Mouse (Mus musculus) urinary bladder, postnatal 14 days (tissue): ENCODE measurements around the gene Rasgef1c.

Source experiments
- DNase-seq: peaks from one replicate; pipeline ENCODE4 v3.0.0; 2021; ENCODE audit warnings: low spot score

Gene Rasgef1c

DNA sequence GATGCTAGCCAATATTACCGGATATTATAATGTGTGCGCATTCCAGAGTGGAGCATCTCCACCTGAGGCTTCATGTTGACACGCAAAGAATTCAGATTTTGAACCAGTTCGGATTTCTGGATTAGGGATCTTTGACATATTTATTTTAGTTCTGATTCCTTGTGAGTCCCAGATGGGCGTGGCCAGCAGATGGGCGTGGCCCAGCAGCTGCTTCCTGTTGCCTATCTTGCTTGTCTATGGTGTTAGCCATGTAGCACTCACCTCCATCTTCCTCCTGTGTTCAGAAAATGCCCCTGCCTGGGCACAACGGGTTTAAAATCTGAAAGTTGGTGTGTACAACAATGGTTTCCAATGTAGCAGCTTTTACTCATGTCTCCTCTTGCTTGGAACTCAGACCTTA, 24.5 kb downstream of the Rasgef1c start:
- DNase-seq, result no peak

DNA sequence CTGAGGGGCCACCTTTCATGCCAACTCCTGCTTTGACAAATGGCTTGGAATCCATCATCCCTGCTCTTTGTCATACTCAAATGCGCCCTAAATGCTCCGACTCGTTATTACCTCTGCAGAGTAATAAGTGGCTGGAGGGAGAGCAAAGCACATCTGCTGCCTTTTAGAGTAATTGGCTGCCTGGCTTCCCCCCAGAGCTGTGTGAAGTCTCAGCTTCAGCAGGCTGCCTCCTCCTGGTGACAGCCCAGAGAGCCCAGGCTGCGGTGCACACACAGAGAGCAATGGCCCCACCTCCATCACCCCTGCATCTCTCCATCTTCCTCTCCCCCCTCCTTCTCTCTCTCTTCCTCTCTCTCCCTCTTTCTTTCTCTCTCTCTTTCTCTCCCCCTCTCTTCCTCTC, 25.5 kb downstream of the Rasgef1c start:
- no peak for DNase-seq

DNA sequence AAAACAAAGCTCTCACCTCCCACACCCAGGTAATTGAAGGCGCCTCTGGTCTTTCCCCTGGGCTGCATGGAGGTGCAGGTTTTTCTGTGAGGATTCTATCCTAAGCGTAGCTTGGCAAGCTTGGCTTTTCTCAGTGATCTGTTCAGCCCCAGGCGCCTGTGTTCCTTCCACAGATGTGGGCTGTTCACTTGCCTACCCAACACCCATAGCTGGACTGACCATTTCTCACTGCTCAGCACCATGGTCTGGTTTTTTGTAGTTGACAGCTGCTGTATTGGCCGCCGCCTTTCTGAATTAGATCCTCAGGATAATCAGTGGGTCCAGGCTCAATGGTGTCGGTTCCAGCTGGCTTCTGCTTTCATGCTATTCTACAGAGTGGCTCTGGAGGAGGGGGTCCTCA, 26.0 kb downstream of the Rasgef1c start:
- no peak for DNase-seq

DNA sequence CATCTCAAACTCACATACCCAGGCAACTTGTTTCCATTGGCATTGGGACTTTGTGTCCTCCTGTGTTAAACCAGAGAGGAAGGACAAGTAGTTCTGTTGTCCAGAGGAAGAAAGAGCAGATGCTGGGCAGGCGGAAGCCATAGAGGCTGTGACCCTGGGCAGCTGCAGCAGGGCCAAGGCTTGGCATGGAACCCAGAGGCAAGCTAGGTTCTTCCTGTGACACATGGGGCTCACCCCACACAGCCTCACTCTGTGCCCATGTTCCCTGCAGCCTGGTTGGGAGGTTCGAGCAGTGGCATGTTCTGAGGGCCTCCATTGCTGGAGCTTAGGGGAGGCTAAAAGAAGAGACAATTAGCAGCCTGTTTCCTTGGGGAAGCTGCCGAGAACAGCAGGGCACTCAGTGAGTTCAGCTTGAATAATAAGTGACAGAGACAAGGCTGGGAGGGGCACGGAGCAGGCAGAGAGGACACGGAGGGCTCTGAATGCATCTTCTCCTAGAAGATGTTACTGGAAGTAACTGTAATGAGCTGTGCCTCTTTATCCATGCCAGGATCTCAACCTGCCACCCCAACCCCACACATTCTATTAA, 29.5 kb downstream of the Rasgef1c start:
- DNase-seq, result no peak

DNA sequence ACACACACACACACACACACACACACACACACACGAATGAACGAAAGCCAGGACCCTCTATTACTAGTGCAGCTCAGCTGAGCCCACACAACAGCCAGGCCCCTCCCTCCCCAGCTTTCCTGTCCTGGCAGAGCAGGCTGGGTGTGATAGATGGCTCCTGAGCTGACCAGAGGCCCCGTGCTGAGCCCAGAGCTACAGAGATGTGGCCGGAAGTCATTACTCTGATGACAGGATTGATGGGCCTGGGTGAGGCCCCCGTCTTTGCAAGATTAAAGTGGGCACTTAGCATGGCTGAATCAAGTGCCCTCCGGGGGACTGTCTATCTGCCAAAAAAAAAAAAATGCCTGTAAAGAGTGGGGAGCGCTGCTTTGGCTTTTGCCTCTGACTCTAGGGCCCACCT, 30.2 kb downstream of the Rasgef1c start:
- DNase-seq, result no peak

DNA sequence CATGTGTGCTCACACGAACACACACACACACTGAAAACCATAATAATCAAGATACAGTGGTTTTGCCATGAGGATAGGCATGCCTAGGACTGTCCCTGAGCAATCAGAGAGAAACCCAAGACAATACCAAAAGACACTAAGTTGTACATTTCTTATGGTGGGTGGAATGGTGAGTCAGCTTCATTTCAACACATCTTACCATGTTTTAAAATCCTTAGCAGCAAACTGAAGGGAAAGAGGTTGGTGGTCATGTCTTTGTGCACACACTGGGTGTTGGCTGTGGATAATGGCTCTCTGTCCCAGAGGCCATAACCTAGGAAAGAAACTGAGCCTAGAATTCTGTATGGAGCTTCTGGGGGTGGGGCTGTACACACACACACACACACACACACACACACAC, 32.2 kb downstream of the Rasgef1c start:
- DNase-seq, result no peak

DNA sequence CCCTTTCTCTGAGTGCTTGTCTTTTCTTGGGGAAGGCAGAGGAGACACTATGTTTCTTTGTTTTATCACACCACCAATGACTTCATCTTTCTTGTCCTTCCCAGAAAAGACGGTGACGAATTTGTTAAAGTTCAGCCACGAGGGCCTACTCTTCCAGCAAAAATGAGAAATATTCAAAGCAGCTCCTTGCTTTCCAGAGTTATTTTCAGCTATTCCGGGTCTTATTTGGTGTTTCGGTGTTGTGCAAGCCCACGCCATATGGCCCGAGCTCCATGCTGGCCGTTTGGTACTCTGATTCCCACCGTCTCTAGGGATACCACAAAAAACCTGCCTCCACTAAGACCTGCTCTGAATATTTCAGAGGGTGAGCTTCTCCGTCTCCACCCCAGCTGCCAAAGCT, 32.7 kb downstream of the Rasgef1c start:
- DNase-seq, result no peak

DNA sequence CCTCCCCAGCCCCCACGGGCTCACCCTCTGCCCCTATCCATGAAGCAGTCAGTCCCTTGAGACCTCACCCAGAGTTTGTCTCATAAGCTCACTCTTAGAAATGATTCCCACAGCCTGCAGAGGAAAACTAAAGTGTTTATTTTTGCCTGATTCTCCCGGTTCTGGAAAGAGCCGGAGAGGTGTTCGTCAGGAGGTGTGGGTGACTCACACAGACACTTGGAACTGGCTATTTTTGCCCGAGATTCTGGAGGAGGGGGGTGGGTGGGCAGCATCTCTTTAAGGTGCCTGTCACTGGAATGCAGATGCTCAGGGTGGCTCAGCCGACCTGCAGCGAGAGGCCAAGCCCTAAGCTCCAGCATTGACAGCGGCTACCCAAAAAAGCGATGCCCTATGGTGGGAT, 34.8 kb downstream of the Rasgef1c start:
- DNase-seq, result no peak

DNA sequence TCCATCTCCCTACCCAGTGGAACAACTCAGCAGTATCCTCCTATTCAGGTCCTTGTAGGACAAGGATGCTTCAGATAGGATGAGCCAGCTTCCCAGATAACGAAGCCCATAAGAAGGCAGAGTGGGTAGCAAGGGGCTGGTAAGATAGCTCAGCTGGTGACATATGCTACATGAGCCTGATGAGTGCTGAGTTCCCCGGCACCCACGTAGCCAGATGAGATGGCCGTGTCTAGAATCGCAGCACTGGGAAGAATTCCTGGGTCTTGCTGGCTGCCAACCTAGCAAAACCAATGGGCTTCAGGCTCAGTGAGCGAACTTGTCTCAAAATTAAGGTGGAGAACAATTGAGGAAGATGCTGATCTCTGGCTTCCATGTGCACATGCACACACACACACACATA, 36.1 kb downstream of the Rasgef1c start:
- DNase-seq, result no peak

DNA sequence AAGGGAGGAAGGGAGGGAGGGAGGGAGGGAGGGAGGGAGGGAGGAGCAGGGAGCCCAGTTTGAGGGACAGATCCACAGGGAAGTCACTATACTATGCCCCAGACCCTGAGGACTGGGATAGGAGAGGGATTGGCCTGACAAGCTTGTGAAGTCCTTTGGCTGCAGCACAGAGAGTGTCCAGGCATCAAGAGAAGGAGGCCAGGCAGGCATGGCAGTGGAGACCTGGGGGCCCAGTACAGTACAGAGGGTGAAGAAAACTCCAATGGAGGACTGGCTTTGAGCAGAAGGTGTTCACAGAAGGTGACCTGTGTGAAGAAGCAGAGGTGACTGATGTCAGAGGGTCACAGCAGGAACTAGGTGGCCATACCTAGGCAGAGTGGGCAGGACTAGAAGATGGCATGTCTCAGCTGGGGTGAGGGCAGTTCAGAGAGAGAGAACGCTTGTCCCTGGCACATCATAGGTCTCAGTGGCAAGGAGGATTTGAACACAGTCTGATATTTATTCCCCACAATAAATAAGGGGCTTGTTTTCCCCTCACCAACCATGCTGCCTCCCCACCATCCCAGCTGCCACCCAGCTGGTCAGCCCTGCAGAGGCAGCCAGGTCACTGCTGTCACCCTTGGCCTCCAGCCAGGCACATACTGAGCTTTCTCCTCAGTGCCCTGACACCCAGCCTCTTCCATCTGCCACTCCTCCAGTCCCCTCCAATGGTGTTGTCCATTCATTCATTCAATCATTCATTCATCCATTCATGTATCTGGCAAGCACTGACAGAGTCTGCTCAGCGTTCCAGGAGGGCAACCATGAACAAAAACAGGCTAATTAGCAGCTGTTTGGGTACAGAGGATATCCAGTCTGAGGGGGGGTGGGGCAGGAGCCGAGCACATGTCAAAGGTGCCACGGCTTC, 36.9 kb downstream of the Rasgef1c start:
- no peak for DNase-seq

DNA sequence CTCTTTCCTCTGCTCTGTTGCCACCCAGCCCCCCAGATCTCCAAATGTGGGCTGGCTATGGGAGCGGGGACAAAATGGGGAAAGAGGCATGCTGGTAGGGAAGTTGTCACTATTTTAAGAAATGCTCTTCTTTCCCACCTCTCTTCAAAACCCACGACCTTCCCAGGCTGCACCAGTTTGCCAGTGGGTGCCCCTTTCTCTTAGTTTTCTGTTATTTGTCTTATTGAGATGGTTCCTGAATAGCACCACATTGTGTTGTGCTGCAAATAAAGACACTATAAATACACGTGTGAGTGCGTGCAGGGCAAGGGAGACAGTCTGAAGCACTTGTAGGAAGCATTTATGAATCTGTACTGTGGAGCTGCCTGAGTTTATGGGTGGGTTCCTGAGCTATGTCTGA, 41.2 kb downstream of the Rasgef1c start:
- DNase-seq, result no peak

DNA sequence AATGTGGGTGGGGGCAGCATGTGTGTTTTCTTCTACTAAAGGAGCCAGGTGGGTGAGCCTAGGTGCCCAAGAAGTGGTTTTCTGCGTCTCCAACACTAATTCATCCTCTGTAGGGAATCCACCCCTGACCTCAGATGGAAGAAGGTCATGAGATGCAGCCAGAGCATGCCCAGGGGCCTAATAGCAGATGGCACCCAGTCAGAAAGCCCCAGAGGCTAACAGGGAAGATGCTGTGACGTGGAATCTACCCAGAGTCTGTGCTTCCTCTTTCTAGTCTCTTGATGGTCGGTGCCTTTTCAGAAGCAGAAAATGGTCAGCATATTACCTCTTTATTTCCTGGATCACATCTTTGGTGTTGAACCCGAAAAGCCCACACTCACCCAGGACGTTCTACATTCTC, 42.3 kb downstream of the Rasgef1c start:
- DNase-seq, result no peak

DNA sequence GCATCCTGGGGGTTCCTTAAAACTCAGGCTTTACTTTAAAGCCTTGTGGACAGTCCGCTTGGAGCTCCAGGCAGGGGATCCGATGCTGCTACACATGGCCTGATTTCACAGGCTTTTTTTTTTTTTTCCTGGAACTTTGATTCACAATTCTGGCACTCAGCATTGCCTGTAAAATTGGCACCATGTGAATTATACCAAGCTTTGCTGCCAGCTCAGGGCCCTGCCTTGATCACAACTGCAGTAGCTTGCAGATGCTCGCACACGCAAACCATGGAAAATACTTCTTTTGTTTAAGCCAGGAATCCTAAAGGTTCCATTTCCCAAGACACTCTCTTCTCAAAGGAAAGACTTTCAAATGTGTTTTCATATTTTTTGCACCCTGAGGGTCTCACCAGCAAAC, 44.1 kb downstream of the Rasgef1c start:
- DNase-seq, result no peak

DNA sequence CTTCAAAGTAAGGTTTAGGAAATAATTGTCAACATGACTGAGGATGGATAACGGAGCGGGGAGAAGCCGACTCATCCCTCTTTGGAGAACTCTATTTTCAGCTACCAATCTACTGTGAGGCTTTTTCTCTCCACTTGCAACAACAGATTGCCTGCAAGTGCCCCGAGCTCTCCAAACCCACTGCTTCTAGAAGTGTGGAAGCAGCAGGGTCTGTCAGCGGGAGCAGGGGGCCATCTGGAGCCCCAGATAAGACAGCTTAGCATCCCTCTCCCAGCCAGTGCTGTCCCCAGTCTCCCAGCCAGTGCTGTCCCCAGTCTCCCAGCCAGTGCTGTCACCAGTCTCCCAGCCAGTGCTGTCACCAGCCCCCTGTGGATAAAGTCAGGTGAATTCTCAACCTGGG, 48.2 kb downstream of the Rasgef1c start:
- DNase-seq, result no peak

DNA sequence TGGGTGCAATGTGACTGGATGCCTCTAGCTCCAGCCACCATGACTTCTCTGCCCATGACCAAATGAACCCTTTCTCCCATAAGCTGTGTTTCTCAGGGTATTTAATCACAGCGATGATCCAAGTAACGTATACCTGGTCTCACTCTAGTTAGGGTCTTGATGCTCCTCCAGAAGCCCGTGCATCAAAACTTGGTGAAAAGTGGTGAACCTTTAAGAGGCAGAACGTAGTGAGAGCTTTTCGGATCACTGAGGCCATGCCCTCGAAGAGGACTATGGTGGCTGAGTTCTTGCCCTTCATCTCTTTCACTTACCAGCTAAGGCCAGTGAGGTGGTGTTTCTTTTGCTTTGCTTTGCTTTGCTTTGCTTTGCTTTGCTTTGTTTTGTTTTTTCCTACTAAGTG, 52.0 kb downstream of the Rasgef1c start:
- DNase-seq, result no peak

DNA sequence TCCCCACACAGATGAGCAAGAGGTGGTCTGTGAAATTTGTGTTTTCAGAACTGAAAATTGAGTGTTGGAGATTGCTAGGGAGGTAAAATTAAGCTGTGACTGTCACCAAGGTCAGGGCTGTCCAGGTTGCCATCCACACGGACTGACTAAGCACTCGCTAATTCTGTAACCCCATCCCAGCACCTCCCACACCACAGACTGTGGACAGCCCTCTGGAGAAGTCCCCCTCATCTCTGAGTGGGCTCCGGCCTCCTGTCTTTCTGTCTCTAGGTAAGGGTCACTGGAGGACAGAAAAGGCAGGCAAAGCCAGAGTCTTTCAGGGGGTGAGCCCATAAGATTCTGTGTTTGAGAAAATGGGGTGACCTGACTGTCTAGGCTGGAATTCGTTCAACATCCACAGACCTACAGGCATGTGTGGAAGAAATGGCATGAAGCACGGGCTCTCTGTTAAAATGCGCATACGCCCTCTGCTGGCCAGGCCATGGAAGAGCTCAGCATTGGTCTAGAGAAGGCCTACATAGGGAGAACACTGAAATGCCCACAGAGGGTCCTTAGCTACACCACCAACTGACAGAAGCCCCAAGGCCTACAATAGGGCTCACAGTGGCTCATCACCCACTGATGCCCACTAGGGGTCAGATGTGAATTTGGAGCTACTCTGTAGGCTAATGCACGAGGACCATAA, 54.1 kb downstream of the Rasgef1c start:
- peak; percentile 66 for DNase-seq

DNA sequence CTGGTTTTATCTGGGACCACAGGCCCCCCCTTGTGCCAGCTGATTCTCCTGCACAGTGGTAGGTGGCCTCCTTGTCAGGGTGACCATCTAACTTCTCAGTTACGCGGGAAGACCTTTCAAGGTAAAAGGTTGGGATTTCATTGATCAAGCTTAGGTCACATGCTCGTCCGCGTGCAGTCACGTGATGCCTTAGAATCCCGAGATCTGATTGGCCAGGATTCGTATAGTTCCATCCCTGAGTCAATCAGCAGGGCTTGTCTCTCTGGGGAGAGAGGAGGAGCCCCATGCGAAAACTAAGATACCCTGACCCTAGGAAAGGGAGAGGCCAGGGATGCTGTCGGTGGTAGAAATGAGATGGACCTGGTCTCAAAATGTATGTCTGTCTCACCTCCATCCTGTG, 56.4 kb downstream of the Rasgef1c start:
- no peak for DNase-seq

DNA sequence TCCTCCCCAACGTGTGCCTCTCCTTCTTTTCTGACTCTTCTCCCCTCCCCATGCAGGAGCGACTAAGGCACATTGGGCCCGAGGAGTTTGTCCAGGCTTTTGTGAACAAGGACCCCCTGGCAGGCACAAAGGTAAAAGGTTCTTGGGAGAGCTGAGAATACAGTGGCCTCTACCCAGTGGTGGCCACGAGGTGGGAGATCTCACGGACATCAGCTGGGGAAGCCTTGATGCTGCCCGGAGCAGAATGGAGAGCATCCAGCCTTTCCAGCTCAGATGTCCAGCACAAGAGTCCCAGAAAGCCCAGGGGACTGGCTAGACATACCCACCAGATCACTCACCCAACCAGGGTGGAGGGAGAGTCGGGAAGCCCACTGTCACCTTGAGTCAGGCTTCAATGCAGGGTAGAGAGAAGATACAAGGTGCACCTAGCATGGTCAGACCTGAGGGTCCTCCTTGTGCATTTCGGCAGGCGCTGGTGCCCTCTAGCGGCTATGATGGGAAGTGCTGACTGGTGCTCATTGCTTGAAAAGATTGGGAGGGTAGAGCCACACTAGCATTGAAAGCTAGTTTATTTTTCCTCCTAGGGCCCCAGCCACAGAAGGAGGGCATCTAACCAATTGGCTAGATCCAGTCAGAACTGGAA, 59.6 kb downstream of the Rasgef1c start:
- DNase-seq, result peak; percentile 58

DNA sequence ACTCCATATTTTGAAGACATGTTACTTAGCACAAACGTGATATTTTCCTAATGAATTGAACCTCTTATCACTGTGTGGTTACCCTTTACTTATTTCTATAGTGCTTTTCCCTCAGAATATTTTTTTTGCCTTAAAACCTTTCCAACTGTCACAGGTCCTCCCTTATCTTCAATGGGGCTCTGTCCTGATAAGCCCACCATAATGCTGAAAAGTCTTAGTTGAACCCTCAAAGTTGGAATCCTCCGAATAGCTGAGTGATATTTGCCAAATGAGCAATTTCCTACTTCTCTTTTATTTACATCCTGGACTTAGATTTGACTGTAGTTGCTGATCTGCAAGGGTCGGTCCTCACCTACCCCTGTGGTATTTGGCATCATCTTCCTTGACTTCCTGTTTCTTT, 63.7 kb downstream of the Rasgef1c start:
- DNase-seq, result no peak

DNA sequence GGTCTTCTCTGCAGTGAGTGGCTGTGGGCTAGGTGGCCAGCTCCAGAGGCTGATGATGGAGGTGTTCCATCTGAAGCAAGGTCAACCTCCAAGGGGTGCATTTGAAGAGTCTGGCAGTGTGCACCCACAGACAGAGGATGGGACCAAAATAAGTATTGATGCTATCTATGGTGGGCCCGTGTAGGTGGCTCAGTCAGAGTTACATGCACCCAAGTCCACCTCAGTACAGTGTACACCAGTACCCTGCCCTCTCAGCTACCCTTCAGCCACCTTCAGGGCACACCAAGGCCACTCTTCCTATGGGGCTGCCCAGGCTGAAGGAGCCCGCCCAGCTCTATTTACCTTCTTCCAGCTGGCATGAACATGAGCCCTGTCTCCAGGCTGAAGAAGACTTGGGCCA, 68.1 kb downstream of the Rasgef1c start:
- no peak for DNase-seq

DNA sequence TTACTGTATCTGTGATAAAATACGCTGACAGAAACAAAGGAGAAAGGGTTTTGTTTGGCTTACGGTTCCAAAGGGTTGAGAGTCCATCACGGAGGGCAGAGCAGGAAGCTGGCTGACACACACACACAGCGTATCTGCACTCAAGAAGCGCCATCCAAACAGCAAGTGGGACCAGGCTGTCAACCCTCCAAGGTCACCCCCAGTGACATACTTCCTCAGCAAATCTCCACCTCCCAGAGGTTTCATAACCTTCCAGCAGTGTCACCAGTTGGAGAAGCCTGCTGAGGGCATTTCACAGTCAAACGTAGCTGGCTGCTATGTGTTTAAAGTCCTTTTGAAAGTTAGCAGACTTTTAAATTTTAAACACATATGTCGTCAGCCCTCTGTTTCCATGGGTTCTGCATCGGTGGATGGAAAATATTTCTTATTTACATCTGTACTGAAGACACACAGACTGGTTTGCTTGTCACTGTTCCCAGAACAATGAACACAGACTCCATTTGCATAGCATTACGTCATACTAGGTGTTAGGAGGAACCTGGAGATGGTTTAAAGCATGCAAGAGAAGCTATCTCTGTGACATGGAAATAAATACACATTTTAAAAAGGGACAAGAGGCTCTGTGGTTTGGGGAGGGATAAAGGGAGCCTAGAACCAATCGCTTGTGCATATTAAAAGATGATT, 72.2 kb downstream of the Rasgef1c start:
- DNase-seq, result no peak

DNA sequence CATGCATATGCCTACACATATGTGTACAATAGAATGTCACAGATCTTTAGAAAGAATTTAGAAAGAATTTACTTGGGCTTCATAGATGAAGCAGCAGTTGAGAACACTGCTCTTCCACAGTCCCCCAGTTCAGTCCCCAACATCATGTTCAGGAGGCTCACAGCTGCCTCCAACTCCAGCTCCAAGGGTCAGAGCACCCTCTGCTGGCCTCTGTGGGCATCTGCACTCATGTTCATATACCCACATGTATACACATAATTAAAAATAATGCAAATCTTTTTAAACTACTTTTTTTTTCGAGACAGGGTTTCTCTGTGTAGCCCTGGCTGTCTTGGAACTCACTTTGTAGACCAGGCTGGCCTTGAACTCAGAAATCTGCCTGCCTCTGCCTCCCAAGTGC, 73.0 kb downstream of the Rasgef1c start:
- DNase-seq, result no peak
